Mouse (Mus musculus) adrenal gland, postnatal 4 days (tissue): ENCODE results near the gene Fam170b. TPM values are rescaled to one million over a fixed set of nuclear protein-coding genes. Genes with fewer than 3 reads are reported as not detected.

Experiments used
- total RNA-seq, 2 experiments: library from RNA; stranded (reverse); gene quantifications; 2 replicates each; pipeline ENCODE4 v1.2.3; 2021

The Fam170b gene
- total RNA-seq, 2 experiments from 2014 or later, result not detected

Other genes with a start within 250 kb of the Fam170b start
- 1 to 10 TPM in 1 of 2 experiments, under 1 TPM in 1; 0.93 to 1.0 TPM for gene Prrxl1, start 234.6 kb upstream of the Fam170b start, total RNA-seq
- gene 3425401B19Rik, start 148.7 kb upstream of the Fam170b start, total RNA-seq, result 1 to 10 TPM; 1.5 to 4.6 TPM
- gene Tmem273, start 48.0 kb upstream of the Fam170b start, total RNA-seq, result 1 to 10 TPM in 1 of 2 experiments, under 1 TPM in 1; 0.73 to 1.2 TPM
- 10 to 100 TPM; 35.3 to 40.6 TPM for gene Vstm4, start 22.8 kb downstream of the Fam170b start, total RNA-seq
- gene Lrrc18, start 157.4 kb downstream of the Fam170b start, total RNA-seq, result under 1 TPM; 0.39 to 0.73 TPM